Mouse (Mus musculus): ENCODE results near the gene 1810037I17Rik. TPM values are rescaled to one million over a fixed set of nuclear protein-coding genes. Genes with fewer than 3 reads are reported as not detected.
A peak's percentile ranks its signal among the peaks of the same experiment; 100 is the strongest.

1810037I17Rik gene
- total RNA-seq (2012; rRNA removed) = 72.2 and 75.6 TPM in 2 replicates
- total RNA-seq (2014; rRNA removed) = 116 and 132 TPM in 2 replicates
- polyA plus RNA-seq (2012; ENCODE audit: insufficient read length, low read depth) = 106 and 129 TPM in 2 replicates

- peak within 1 kb of the TSS; percentile 2; the same call in 1 of the 2 replicates for H3K27ac ChIP-seq (ENCODE audit: insufficient read depth, low read depth)
- peaks cover 8 to 32% of the 10 kb centered on the region in 2 experiments for H3K4me1 ChIP-seq (ENCODE audit: control insufficient read depth in 1 of 2, insufficient read depth in 2 of 2)
- dilution Hi-C loops (cut with MboI; ENCODE audit: extremely low pct_ligation_motif_present, extremely low pct_unique_long_range_greater_than_20kb, low sequenced_read_pairs) = no loop called here
- peak within 1 kb of the TSS; percentile 72 for H3K9ac ChIP-seq (ENCODE audit: insufficient read depth, low read depth)
- no peaks in the 10 kb centered on the region for H3K27me3 ChIP-seq (replicated peaks)
- H3K36me3 ChIP-seq (replicated peaks in 1 of 2; ENCODE audit: control insufficient read depth in 1 of 2, insufficient read depth in 1 of 2, low read length in 1 of 2) = peaks cover 0 to 13% of the 10 kb centered on the region in 2 experiments
- H3K4me3 ChIP-seq (replicated peaks in 1 of 3; ENCODE audit: low read depth in 2 of 3, low read length in 2 of 3, poor library complexity in 1 of 3) = peak within 1 kb of the TSS; percentile 62 to 89 (median 71)
- peak within 1 kb of the TSS; percentile 67 for H3K4me2 ChIP-seq (ENCODE audit: insufficient read depth, low read depth, poor library complexity, severe bottlenecking)
- no peaks in the 10 kb centered on the region for H3K9me3 ChIP-seq (replicated peaks; ENCODE audit: low read length)
- DNase-seq (ENCODE audit: extremely low read depth) = peak; percentile 83
- in situ Hi-C loops (cut with MboI; ENCODE audit: low pct_ligation_motif_present, low pct_unique_long_range_greater_than_20kb, low sequenced_read_pairs) = loop anchor here (25.0 kb wide), 2 partner anchors 287 to 637 kb away; partner anchors contain the start of gene Bcar3
- H3K79me2 ChIP-seq (replicated peaks; ENCODE audit: control insufficient read depth, extremely low read depth, insufficient read depth, poor library complexity, severe bottlenecking) = peaks cover 11% of the 10 kb centered on the region
- no peak for TF ChIP-seq ZKSCAN1 (IDR thresholded peaks at IDR 0.05; ENCODE audit: borderline replicate concordance, low read depth, low read length)
- TF ChIP-seq MAZ (IDR thresholded peaks at IDR 0.05; ENCODE audit: low read depth, low read length) = peak; percentile 51; the same call in 1 of the 2 replicates
- TF ChIP-seq RCOR1 (conservative IDR thresholded peaks at IDR 0.05; ENCODE audit: low read depth, low read length) = peak; percentile 52; the same call in 1 of the 2 replicates
- TF ChIP-seq ZNF384 (IDR thresholded peaks at IDR 0.05; ENCODE audit: low read depth, low read length) = no peak
- peak; percentile 42; the same call in 1 of the 2 replicates for TF ChIP-seq CHD2 (IDR thresholded peaks at IDR 0.05; ENCODE audit: low read length)
- no peak for TF ChIP-seq ZC3H11A (IDR thresholded peaks at IDR 0.05; ENCODE audit: low read depth, low read length)
- peak; percentile 64; the same call in 1 of the 2 replicates for TF ChIP-seq TCF12 (IDR thresholded peaks at IDR 0.05; ENCODE audit: low read depth, low read length)
- TF ChIP-seq TBP (conservative IDR thresholded peaks at IDR 0.05; ENCODE audit: low read depth, low read length) = 0 out of 2 replicates have a peak, but pooled peaks have one; percentile 31
- TF ChIP-seq POLR2AphosphoS2 (IDR thresholded peaks at IDR 0.05; ENCODE audit: low read depth, low read length) = 0 out of 2 replicates have a peak, but pooled peaks have one; percentile 48
- no peak for TF ChIP-seq USF2 (conservative IDR thresholded peaks at IDR 0.05; ENCODE audit: low read depth, low read length)
- no peak for TF ChIP-seq JUN (IDR thresholded peaks at IDR 0.05; ENCODE audit: insufficient read depth, low read depth, low read length)
- no peak; the same call in 1 of the 2 replicates for TF ChIP-seq CHD1 (IDR thresholded peaks at IDR 0.05; ENCODE audit: low read depth, low read length)
- no peak for TF ChIP-seq USF1 (IDR thresholded peaks at IDR 0.05; ENCODE audit: low read depth, low read length)
- TF ChIP-seq HCFC1 (IDR thresholded peaks at IDR 0.05; ENCODE audit: low read depth, low read length) = peak; percentile 56
- TF ChIP-seq MEF2A (IDR thresholded peaks at IDR 0.05; ENCODE audit: borderline replicate concordance, low read depth, low read length) = no peak
- no peak for TF ChIP-seq MYC (IDR thresholded peaks at IDR 0.05; ENCODE audit: low read depth, low read length)
- no peak for TF ChIP-seq JUND (conservative IDR thresholded peaks at IDR 0.05; ENCODE audit: low read depth, low read length)
- no peak for TF ChIP-seq RAD21 (IDR thresholded peaks at IDR 0.05; ENCODE audit: low read depth, low read length)
- TF ChIP-seq E2F4 (IDR thresholded peaks at IDR 0.05; ENCODE audit: insufficient replicate concordance, low read depth, low read length) = 0 out of 2 replicates have a peak, but pooled peaks have one; percentile 61
- peak; percentile 77 for TF ChIP-seq ELF1 (IDR thresholded peaks at IDR 0.05; ENCODE audit: low read depth, low read length)
- TF ChIP-seq SIN3A (IDR thresholded peaks at IDR 0.05; ENCODE audit: low read length) = peak; percentile 93
- peak; percentile 91 for TF ChIP-seq UBTF (IDR thresholded peaks at IDR 0.05; ENCODE audit: low read depth, low read length)
- TF ChIP-seq PAX5 (IDR thresholded peaks at IDR 0.05; ENCODE audit: low read length) = no peak
- no peak for TF ChIP-seq GABPA (IDR thresholded peaks at IDR 0.05; ENCODE audit: insufficient replicate concordance, low read depth, low read length)
- TF ChIP-seq NELFE (IDR thresholded peaks at IDR 0.05; ENCODE audit: low read depth, low read length) = peak; percentile 69
- peak; percentile 54 for TF ChIP-seq MAX (IDR thresholded peaks at IDR 0.05; ENCODE audit: low read length)
- no peak; the same call in 1 of the 2 replicates for TF ChIP-seq EP300 (IDR thresholded peaks at IDR 0.05; ENCODE audit: low read length)
- TF ChIP-seq MAFK (IDR thresholded peaks at IDR 0.05; ENCODE audit: insufficient replicate concordance, low read length) = no peak
- peak in 1 of 2 experiments; percentile 33; a peak in 1 of 4 replicates for TF ChIP-seq CTCF (conservative IDR thresholded peaks at IDR 0.05 in 1 of 2, IDR thresholded peaks at IDR 0.05 in 1 of 2; ENCODE audit: low read depth in 2 of 2, low read length in 2 of 2)
- TF ChIP-seq SMC3 (IDR thresholded peaks at IDR 0.05; ENCODE audit: low read depth, low read length) = no peak
- TF ChIP-seq KAT2A (IDR thresholded peaks at IDR 0.05; ENCODE audit: insufficient replicate concordance, low read length) = no peak
- TF ChIP-seq ZMIZ1 (IDR thresholded peaks at IDR 0.05; ENCODE audit: low read depth, low read length) = no peak
- peak; percentile 68 for TF ChIP-seq MXI1 (IDR thresholded peaks at IDR 0.05; ENCODE audit: low read depth, low read length)
- peak; percentile 92 for TF ChIP-seq NRF1 (IDR thresholded peaks at IDR 0.05; ENCODE audit: low read depth, low read length)
- no peak for TF ChIP-seq BHLHE40 (IDR thresholded peaks at IDR 0.05; ENCODE audit: low read depth, low read length)
- no peak; the same call in 1 of the 2 replicates for TF ChIP-seq ETS1 (conservative IDR thresholded peaks at IDR 0.05; ENCODE audit: low read depth, low read length)
Observed at GRCm38 (mm10) chr3:122924009-122924914, at the start of gene 1810037I17Rik. 1810037I17Rik (plus strand) TSS chr3:122924203.
